Mouse (Mus musculus): ENCODE measurements around the gene Krt5. TPM values are rescaled to one million over a fixed set of nuclear protein-coding genes. Genes with fewer than 3 reads are reported as not detected.

The Krt5 gene
- total RNA-seq, 1 experiment from 2014 or later = not detected

GRCm38 (mm10) chr15:101675978-101676377 is 36.7 kb downstream of the Krt5 start:
- ATAC-seq (replicated peaks in 1 of 2; ENCODE audit: insufficient read depth in 1 of 2, low FRiP score in 2 of 2, low TSS enrichment in 1 of 2, low read depth in 1 of 2, poor library complexity in 2 of 2, severe bottlenecking in 2 of 2) = no peak

Other genes with a start within 250 kb of the Krt5 start
- gene Krt81, start 249.1 kb downstream of the Krt5 start, total RNA-seq (2017) = not detected in 2 replicates
- not detected in 2 replicates for gene Krt86, start 239.4 kb downstream of the Krt5 start, total RNA-seq (2017)
- gene Krt83, start 221.4 kb downstream of the Krt5 start, total RNA-seq (2017) = 0.56 TPM in 1 of 2 replicates, not detected in the other
- not detected in 2 replicates for gene Gm49425, start 195.6 kb downstream of the Krt5 start, total RNA-seq (2017)
- gene Krt84, start 180.1 kb downstream of the Krt5 start, total RNA-seq (2017) = not detected in 2 replicates
- gene Krt82, start 162.2 kb downstream of the Krt5 start, total RNA-seq (2017) = not detected in 2 replicates
- gene Krt90, start 149.9 kb downstream of the Krt5 start, total RNA-seq (2017) = not detected in 2 replicates
- not detected in 2 replicates for gene Krt75, start 139.0 kb downstream of the Krt5 start, total RNA-seq (2017)
- not detected in 2 replicates for gene Gm5414, start 84.7 kb downstream of the Krt5 start, total RNA-seq (2017)
- gene Gm5478, start 65.5 kb downstream of the Krt5 start, total RNA-seq (2017) = 0.10 TPM in 1 of 2 replicates, not detected in the other
- not detected in 2 replicates for gene Krt6b, start 32.6 kb downstream of the Krt5 start, total RNA-seq (2017)
- gene Krt6a, start 18.6 kb downstream of the Krt5 start, total RNA-seq (2017) = not detected in 2 replicates
- gene Krt71, start 30.2 kb upstream of the Krt5 start, total RNA-seq (2017) = not detected in 2 replicates
- gene Krt72, start 73.6 kb upstream of the Krt5 start, total RNA-seq (2017) = not detected in 2 replicates
- gene Krt73, start 89.4 kb upstream of the Krt5 start, total RNA-seq (2017) = not detected in 2 replicates
- not detected in 2 replicates for gene Krt2, start 105.3 kb upstream of the Krt5 start, total RNA-seq (2017)
- not detected in 2 replicates for gene Krt1, start 137.9 kb upstream of the Krt5 start, total RNA-seq (2017)
- gene Krt77, start 156.8 kb upstream of the Krt5 start, total RNA-seq (2017) = not detected in 2 replicates
- not detected in 2 replicates for gene Krt76, start 180.0 kb upstream of the Krt5 start, total RNA-seq (2017)
- not detected in 2 replicates for gene Krt4, start 211.8 kb upstream of the Krt5 start, total RNA-seq (2017)
- gene Krt79, start 227.4 kb upstream of the Krt5 start, total RNA-seq (2017) = not detected in 2 replicates
- not detected in 2 replicates for gene Krt78, start 241.4 kb upstream of the Krt5 start, total RNA-seq (2017)